Mouse (Mus musculus) midbrain, embryonic 14.5 days (tissue): ENCODE measurements around the gene Drc3. TPM values are rescaled to one million over a fixed set of nuclear protein-coding genes. Genes with fewer than 3 reads are reported as not detected.

ENCODE experiments used
- ATAC-seq: fragments of 200-750 bp; cut with Nextera tagmentation; 2 replicates; pipeline ENCODE4 v1.8.0; 2017; ENCODE audit warnings: moderate number of reproducible peaks, moderate library complexity; ENCODE audit not compliant: low FRiP score, low TSS enrichment
- DNase-seq: peaks from one replicate; pipeline ENCODE4 v3.0.0-alpha.2; 2015
- H3K27ac ChIP-seq: fragments of 300-500 bp; sonication (generic); replicated peaks from 2 replicates; pipeline ENCODE4 v1.5.1; 2014; ENCODE audit warnings: mild to moderate bottlenecking, low read depth, low read length, moderate library complexity
- H3K27me3 ChIP-seq: fragments of 300-500 bp; sonication (generic); 2 replicates; pipeline ENCODE4 v1.6.1; 2014; ENCODE audit warnings: low read length, control low read depth, mixed read lengths; ENCODE audit not compliant: control insufficient read depth, insufficient read depth
- H3K36me3 ChIP-seq: fragments of 300-500 bp; sonication (generic); 2 replicates; pipeline ENCODE4 v1.6.1; 2014; ENCODE audit warnings: low read length, control low read depth; ENCODE audit not compliant: control insufficient read depth, insufficient read depth
- H3K4me1 ChIP-seq: fragments of 300-500 bp; sonication (generic); 2 replicates; pipeline ENCODE4 v1.6.1; 2014; ENCODE audit warnings: mild to moderate bottlenecking, antibody characterized with exemption, low read length, control low read depth; ENCODE audit not compliant: control insufficient read depth, insufficient read depth
- H3K4me2 ChIP-seq: fragments of 300-500 bp; sonication (generic); 2 replicates; pipeline ENCODE4 v1.6.1; 2014; ENCODE audit warnings: mild to moderate bottlenecking, low read length, moderate library complexity
- H3K4me3 ChIP-seq: fragments of 300-500 bp; sonication (generic); replicated peaks from 2 replicates; pipeline ENCODE4 v1.5.1; 2014; ENCODE audit warnings: low read depth, low read length
- H3K9ac ChIP-seq: fragments of 300-500 bp; sonication (generic); replicated peaks from 2 replicates; pipeline ENCODE4 v1.6.1; 2014; ENCODE audit warnings: mild to moderate bottlenecking, low read length, moderate library complexity
- H3K9me3 ChIP-seq: fragments of 300-500 bp; sonication (generic); 2 replicates; pipeline ENCODE4 v1.6.1; 2016; ENCODE audit warnings: low read length, control low read depth, mixed read lengths; ENCODE audit not compliant: control insufficient read depth
- WGBS: fragments of 180-500 bp; shearing (Covaris S2); extraction: QIAGEN DNeasy Blood & Tissue Kit; methylation state at CpG from one replicate; pipeline ENCODE4 v1.1.7; 2014; 5-methylcytosine and 5-hydroxymethylcytosine counted together
- polyA plus RNA-seq: library from polyadenylated mRNA; unstranded; fragments of >200 nt; fragmentation: Nextera tagmentation; extraction: Ambion mirVana; gene quantifications from 2 replicates; pipeline ENCODE4 v1.2.1, GENCODE M21; 2014

The Drc3 gene
- polyA plus RNA-seq, 1 experiment from 2014 or later = 6.1 TPM

- Histone ChIP-seq H3K9ac (no peak overlapping the region), H3K9me3 (no peaks in the 10 kb centered on the region), H3K4me2 (no peak overlapping the region), H3K27me3 (no peaks in the 10 kb centered on the region), H3K4me3 (no peak overlapping the region), H3K36me3 (no peaks in the 10 kb centered on the region), H3K27ac (no peak overlapping the region), H3K4me1 (no peaks in the 10 kb centered on the region)
- 89% methylated on average over 6 of the region's 6 CpGs for WGBS
- DNase-seq = no peak
- ATAC-seq = no peak
These were observed 38.2 kb downstream of the Drc3 start for GRCm38 (mm10) chr11:60391346-60391745.

GRCm38 (mm10) chr11:60396546-60396945 is 43.4 kb downstream of the Drc3 start:
- peak; percentile 63 for DNase-seq
- H3K4me2 ChIP-seq = no peak overlapping the region
- no peak overlapping the region for H3K9ac ChIP-seq
- no peaks in the 10 kb centered on the region for H3K4me1 ChIP-seq
- no peaks in the 10 kb centered on the region for H3K9me3 ChIP-seq
- peak; percentile 63; the same call in 1 of the 2 replicates for ATAC-seq
- no peak overlapping the region for H3K27ac ChIP-seq
- no peaks in the 10 kb centered on the region for H3K27me3 ChIP-seq
- no peak overlapping the region for H3K4me3 ChIP-seq
- H3K36me3 ChIP-seq = peaks cover 16% of the 10 kb centered on the region
- WGBS = 68% methylated on average over 6 of the region's 6 CpGs

- no peaks in the 10 kb centered on the region for H3K9me3 ChIP-seq
- H3K4me1 ChIP-seq = no peaks in the 10 kb centered on the region
- no peak overlapping the region for H3K9ac ChIP-seq
- no peak overlapping the region for H3K27ac ChIP-seq
- H3K27me3 ChIP-seq = no peaks in the 10 kb centered on the region
- H3K36me3 ChIP-seq = peaks cover 22% of the 10 kb centered on the region
- H3K4me3 ChIP-seq = no peak overlapping the region
- 93% methylated on average over 2 of the region's 2 CpGs for WGBS
- no peak overlapping the region for H3K4me2 ChIP-seq
- ATAC-seq (no peak), DNase-seq (no peak)
These were observed 44.0 kb downstream of the Drc3 start for GRCm38 (mm10) chr11:60397172-60397571.

GRCm38 (mm10) chr11:60406606-60407005 is 53.5 kb downstream of the Drc3 start:
- Histone ChIP-seq H3K36me3 (peaks cover 56% of the 10 kb centered on the region), H3K9ac (no peak overlapping the region), H3K4me2 (no peak overlapping the region), H3K9me3 (no peaks in the 10 kb centered on the region), H3K4me3 (no peak overlapping the region), H3K4me1 (no peaks in the 10 kb centered on the region), H3K27ac (no peak overlapping the region), H3K27me3 (no peaks in the 10 kb centered on the region)
- ATAC-seq (no peak), DNase-seq (no peak)
- 98% methylated on average over 1 of the region's 1 CpGs for WGBS

- no peak overlapping the region for H3K9ac ChIP-seq
- 13% methylated on average over 3 of the region's 3 CpGs for WGBS
- DNase-seq (peak; percentile 96), ATAC-seq (no peak)
- H3K36me3 ChIP-seq = peaks cover 11% of the 10 kb centered on the region; the same call in 1 of the 2 replicates
- H3K4me1 ChIP-seq = peaks cover 7% of the 10 kb centered on the region
- no peak overlapping the region for H3K4me3 ChIP-seq
- no peaks in the 10 kb centered on the region for H3K27me3 ChIP-seq
- no peak overlapping the region for H3K27ac ChIP-seq
- no peaks in the 10 kb centered on the region for H3K9me3 ChIP-seq
- H3K4me2 ChIP-seq = no peak overlapping the region
These were observed 59.0 kb downstream of the Drc3 start for GRCm38 (mm10) chr11:60412173-60412572.

- Histone ChIP-seq H3K4me2 (no peak overlapping the region), H3K9ac (no peak overlapping the region), H3K4me1 (peaks cover 7% of the 10 kb centered on the region), H3K9me3 (no peaks in the 10 kb centered on the region), H3K27me3 (no peaks in the 10 kb centered on the region), H3K4me3 (no peak overlapping the region), H3K36me3 (peaks cover 10% of the 10 kb centered on the region; the same call in 1 of the 2 replicates), H3K27ac (no peak overlapping the region)
- ATAC-seq = no peak
- DNase-seq = no peak
- WGBS = 93% methylated on average over 2 of the region's 2 CpGs
These were observed 59.8 kb downstream of the Drc3 start for GRCm38 (mm10) chr11:60412921-60413320.

- WGBS = under 1% methylated on average over 21 of the region's 21 CpGs
- DNase-seq = no peak
- ATAC-seq = no peak; the same call in 1 of the 2 replicates
- Histone ChIP-seq H3K27me3 (no peaks in the 10 kb centered on the region), H3K27ac (peak overlapping the region; percentile 79), H3K4me1 (peaks cover 12% of the 10 kb centered on the region), H3K4me2 (peak overlapping the region; percentile 60), H3K4me3 (peak overlapping the region; percentile 91), H3K9ac (peak overlapping the region; percentile 72), H3K36me3 (no peaks in the 10 kb centered on the region), H3K9me3 (no peaks in the 10 kb centered on the region)
These were observed 63.4 kb downstream of the Drc3 start for GRCm38 (mm10) chr11:60416590-60416962.

- Histone ChIP-seq H3K27ac (peak within 1 kb of the TSS; percentile 81), H3K27me3 (no peaks in the 10 kb centered on the region), H3K4me3 (peak within 1 kb of the TSS; percentile 91), H3K9me3 (no peaks in the 10 kb centered on the region), H3K4me1 (peaks cover 12% of the 10 kb centered on the region), H3K36me3 (no peaks in the 10 kb centered on the region), H3K9ac (peak within 1 kb of the TSS; percentile 83), H3K4me2 (peak within 1 kb of the TSS; percentile 60)
- ATAC-seq (peak; percentile 98), DNase-seq (peak; percentile 100)
- under 1% methylated on average over 61 of the region's 81 CpGs for WGBS
These were observed 64.0 kb downstream of the Drc3 start, which contains the start of gene Gid4 for GRCm38 (mm10) chr11:60416963-60417716. Gene Gid4, plus strand, starts transcription at chr11:60417145.
